Mouse (Mus musculus) gastrocnemius, adult 2 months (tissue): Measurements from ENCODE around the gene Zfhx2. TPM values are rescaled to one million over a fixed set of nuclear protein-coding genes. Genes with fewer than 3 reads are reported as not detected.

Experiments used
- DNase-seq: peaks from one replicate; pipeline ENCODE4 v3.0.0; 2022
- H3K27ac ChIP-seq: fragments of 200-600 bp; 2 replicates; pipeline ENCODE4 v1.8.1; 2022; ENCODE audit warnings: mild to moderate bottlenecking
- H3K4me3 ChIP-seq: fragments of 200-600 bp; 2 replicates; pipeline ENCODE4 v1.8.1; 2022; ENCODE audit warnings: mild to moderate bottlenecking, moderate library complexity
- CTCF ChIP-seq: fragments of 200-600 bp; IDR thresholded peaks from 2 replicates; pipeline ENCODE4 v1.8.1; 2022; ENCODE audit warnings: antibody characterized with exemption, mild to moderate bottlenecking, moderate library complexity
- intact Hi-C: fragments of 180-260 bp; cut with DNase I; formaldehyde crosslinking; loops from one replicate; pipeline ENCODE4 v1.15.1; 2025
- long read RNA-seq, 2 experiments: library from polyadenylated mRNA; stranded (forward); transcript quantifications; one replicate each; pipeline ENCODE4 v2.0.0; 2021
- total RNA-seq, 2 experiments: library from RNA; stranded (reverse); gene quantifications; 2 replicates each; pipeline ENCODE4 v1.2.3; 2021

Zfhx2 gene
- 1 to 10 TPM; 5.1 to 6.0 TPM for total RNA-seq
- long read RNA-seq, experiment 1, partial matches to known transcripts, result 1 of 2 reads
- long read RNA-seq, experiment 1, other reads (novel, unspliced or antisense), result 1 of 2 reads
- long read RNA-seq, experiment 2, partial matches to known transcripts, result 2 of 4 reads
- long read RNA-seq, experiment 2, other reads (novel, unspliced or antisense), result 2 of 4 reads

DNA sequence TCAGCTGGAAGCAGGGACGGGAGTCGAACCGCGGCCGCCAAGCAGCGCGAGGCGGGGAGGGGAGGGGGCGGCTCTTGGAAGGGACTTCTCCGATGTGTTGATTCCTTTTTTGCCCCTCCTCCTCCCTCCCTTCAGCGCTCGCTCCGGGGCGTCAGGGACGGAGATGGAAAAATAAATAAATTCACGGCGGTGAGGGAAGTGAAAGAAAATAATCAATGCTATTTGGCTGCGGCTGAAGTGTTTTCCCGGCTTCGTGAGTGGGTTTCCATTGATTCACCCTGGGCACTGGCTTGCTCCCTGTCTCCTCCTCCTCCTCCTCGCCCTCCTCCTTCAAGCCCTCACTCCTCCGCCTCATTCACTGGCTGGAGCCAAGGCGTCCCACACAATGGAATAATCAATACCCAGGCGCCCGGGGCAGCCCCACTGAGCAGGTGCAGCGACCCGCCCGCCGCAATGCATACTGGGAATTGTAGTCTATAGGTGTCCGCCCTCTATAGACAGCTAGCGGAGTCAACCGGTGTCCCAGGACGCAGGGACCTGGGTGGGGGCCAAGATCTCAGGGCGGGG is at the start of gene Zfhx2:
Zfhx2 (minus strand) TSS at position 314 of the 567 bp plus-strand sequence.
- peak; percentile 39 for TF ChIP-seq CTCF
- peak within 1 kb of the TSS; percentile 73 for H3K27ac ChIP-seq
- intact Hi-C loops, result loop anchor here (10.0 kb wide), 2 partner anchors 197 to 837 kb away; partner anchors contain the start of genes Abhd4, Dad1 and Pabpn1
- peak within 1 kb of the TSS; percentile 91 for H3K4me3 ChIP-seq
- peak; percentile 96 for DNase-seq

GRCm38 (mm10) chr14:55139313-55139712 is 47.2 kb upstream of the Zfhx2 start:
- intact Hi-C loops, result no loop called here
- Histone ChIP-seq H3K27ac (no peak overlapping the region), H3K4me3 (no peak overlapping the region)
- DNase-seq, result no peak
- TF ChIP-seq CTCF, result no peak

DNA sequence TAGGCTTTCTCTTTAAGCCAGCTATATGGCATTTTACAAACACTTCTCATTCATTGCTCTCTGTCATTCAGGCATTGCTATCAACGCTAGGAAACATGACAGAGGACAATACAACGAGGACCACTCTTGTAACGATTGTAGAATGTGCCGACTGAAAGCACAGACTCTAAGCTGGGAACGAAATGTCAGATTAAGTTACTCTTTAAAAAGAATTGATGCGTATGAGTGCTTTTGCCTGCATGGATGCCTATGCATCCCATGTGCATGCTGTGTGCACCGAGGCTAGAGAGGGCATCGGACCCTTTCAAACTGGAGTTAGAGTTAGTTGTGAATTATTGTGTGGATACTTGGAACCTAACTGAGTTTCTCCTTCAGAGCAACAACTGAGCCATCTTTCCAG is 43.6 kb upstream of the Zfhx2 start:
- Histone ChIP-seq H3K27ac (no peak overlapping the region), H3K4me3 (no peak overlapping the region)
- intact Hi-C loops, result no loop called here
- TF ChIP-seq CTCF, result no peak
- no peak for DNase-seq

DNA sequence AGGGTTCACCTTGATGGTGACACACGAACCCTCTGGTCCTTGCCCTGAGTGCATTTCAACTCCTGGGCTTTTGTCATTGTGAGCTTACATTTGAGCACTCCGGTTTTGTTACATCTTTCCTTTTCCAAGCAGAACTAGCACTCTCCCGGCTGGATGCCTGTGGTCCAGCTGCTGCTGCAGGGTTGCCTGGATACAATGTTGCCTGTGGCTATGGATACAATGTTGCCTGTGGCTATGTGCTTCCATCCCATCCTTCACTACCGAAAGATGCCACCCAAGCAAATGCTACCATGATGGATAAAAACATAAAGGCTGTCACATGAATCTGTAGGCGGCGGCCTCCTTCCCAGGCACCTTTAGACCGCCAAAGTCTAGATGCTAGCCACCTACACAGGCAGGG is 34.4 kb upstream of the Zfhx2 start:
- DNase-seq, result no peak
- no peak overlapping the region for H3K4me3 ChIP-seq
- intact Hi-C loops, result no loop called here

DNA sequence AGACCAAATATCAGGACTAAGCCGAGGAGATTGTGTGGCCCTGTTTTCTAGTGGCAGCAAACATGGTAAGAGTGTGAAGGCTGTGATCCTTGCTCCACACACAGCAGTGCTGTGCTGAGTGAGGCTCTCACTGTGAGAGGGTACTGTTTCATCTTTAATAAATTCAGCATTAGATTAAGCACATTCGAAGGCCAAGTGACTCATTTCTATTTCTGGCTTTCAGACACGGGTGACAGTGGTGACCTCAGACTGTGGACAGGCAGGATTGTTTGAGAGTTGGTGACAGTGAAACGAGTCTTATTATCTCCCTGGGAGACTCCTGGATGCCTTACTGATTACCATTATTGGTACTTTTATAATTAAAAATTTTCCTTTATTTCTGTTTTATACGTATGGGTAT is 33.6 kb upstream of the Zfhx2 start:
- intact Hi-C loops, result no loop called here
- no peak for DNase-seq
- Histone ChIP-seq H3K4me3 (no peak overlapping the region), H3K27ac (no peak overlapping the region)
- TF ChIP-seq CTCF, result no peak

More for the DNA sequence above, 34.4 kb upstream of the Zfhx2 start:
- no peak overlapping the region for H3K27ac ChIP-seq
- no peak for TF ChIP-seq CTCF

DNA sequence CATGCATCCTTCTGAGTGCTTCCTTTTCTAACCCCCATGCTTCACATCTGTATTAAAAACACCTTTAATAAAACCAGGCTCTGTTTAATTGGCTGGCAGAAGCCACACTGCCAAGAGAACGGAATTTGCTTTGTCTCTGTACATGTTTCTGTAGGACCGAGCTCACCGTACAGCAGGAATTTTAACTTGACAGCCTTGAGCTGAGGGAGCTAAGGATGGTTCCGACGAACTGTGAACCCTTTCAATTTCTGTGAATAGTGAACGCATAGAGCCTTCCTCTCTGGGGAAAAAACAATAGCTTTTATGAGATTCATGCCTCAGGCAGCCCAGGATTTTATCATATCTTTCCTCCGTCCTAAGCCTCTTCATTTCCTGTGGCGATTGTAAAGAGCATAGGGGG is 30.2 kb upstream of the Zfhx2 start:
- Histone ChIP-seq H3K4me3 (peak overlapping the region; percentile 32), H3K27ac (no peak overlapping the region)
- no peak for TF ChIP-seq CTCF
- intact Hi-C loops, result loop anchor here (1.0 to 5.0 kb wide), 2 partner anchors 39 to 315 kb away; no protein-coding TSS in a partner anchor
- DNase-seq, result no peak

- peak; percentile 91 for DNase-seq
- TF ChIP-seq CTCF, result peak; percentile 78
- intact Hi-C loops, result loop anchor here (1.0 to 5.0 kb wide), 2 partner anchors 39 to 315 kb away; no protein-coding TSS in a partner anchor
- Histone ChIP-seq H3K4me3 (peak overlapping the region; percentile 32), H3K27ac (no peak overlapping the region)
Observed at GRCm38 (mm10) chr14:55121947-55122346, 29.8 kb upstream of the Zfhx2 start.

GRCm38 (mm10) chr14:55119421-55120134 is 27.5 kb upstream of the Zfhx2 start:
- no peak for DNase-seq
- TF ChIP-seq CTCF, result peak; percentile 50
- Histone ChIP-seq H3K27ac (no peak overlapping the region), H3K4me3 (no peak overlapping the region)
- intact Hi-C loops, result loop anchor here (5.0 kb wide), 1 partner anchor 318 kb away; no protein-coding TSS in a partner anchor

DNA sequence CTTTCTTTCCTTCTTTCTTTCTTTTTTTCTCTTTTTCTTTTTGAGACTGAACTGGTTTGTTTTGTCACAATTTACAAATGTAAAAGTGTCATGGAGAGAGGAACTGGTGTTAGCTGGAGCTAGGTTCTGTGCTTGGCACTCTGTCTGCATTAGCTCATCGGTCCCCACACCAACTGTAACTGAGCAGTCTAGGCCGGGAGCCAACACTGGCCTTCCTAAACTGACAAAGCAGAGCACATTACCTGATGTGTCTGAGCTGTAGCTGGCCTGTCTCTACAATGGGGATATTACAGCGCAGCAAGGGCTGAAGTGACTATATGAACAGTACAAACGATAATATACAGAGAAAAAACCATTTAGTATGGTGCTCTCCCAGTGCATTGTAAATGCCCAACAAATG is 26.7 kb upstream of the Zfhx2 start:
- H3K27ac ChIP-seq, result no peak overlapping the region
- H3K4me3 ChIP-seq, result no peak overlapping the region
- no peak for TF ChIP-seq CTCF
- peak; percentile 81 for DNase-seq
- intact Hi-C loops, result no loop called here

DNA sequence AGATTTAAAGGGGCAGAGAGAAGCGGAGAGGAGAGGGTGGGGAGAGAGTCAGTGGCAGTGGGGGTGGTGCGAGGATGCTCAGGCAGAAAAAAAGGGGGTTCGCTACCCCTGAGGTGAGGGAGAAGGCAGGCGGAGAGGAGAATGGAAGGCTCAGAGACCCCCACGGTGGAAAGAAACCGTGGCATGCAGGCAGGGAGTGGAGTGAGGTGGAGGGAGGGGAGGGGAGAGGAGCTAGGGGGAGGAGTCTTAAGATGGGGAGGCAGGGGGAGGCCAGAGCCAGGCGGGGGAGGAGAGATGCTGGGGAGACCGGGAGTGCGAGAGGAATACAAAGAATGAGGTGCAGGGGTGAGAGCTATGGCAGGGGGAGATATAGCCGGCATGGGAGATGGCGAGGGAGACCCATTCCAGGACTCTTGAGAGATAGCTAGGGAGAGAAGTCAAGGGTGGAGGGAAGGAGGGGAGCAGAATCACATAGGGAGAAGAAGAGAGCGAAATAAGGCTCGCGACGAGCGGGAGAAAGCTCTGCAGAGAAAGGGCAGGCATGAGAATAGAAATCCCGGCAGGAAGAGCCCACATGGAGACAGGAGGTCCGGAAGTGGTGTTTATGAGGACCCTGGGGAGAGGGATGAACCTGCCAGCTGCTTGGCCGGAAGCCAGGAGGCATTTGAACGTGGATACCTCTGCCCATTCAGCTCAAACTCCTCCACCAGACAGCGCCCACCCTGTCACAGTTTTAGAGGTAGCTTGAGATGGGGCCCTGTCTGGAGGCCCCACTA is 24.5 kb upstream of the Zfhx2 start, which contains the start of gene Jph4:
Jph4 (minus strand) TSS at position 511 of the 776 bp plus-strand sequence.
- intact Hi-C loops, result no loop called here
- DNase-seq, result no peak
- TF ChIP-seq CTCF, result no peak
- Histone ChIP-seq H3K27ac (no peak within 1 kb of the TSS), H3K4me3 (peak within 1 kb of the TSS; percentile 78)

DNA sequence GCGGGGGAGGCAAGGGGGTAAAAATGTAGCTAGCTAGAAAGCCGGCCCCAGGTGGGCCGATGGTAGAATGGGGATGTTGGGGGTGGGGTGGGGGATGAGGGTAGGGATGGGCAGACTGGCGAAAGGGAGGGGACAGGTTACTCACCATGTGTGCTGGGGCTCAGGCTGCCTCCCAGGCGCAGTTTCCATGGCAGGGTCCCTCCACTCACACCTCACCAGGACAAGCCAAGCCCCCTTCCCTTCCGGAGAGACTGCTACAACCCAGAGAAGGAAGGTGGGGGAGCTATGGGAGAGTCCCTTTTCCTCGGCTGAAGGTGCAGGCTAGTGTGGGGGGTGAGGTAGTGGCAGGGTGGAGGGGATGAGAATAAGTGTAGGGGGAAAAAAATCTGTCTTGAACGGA is 23.7 kb upstream of the Zfhx2 start:
- TF ChIP-seq CTCF, result no peak
- DNase-seq, result no peak
- peak overlapping the region; percentile 78 for H3K4me3 ChIP-seq
- intact Hi-C loops, result no loop called here
- no peak overlapping the region for H3K27ac ChIP-seq
